Mouse (Mus musculus): Measurements from ENCODE around the gene Sec24c.

DNA sequence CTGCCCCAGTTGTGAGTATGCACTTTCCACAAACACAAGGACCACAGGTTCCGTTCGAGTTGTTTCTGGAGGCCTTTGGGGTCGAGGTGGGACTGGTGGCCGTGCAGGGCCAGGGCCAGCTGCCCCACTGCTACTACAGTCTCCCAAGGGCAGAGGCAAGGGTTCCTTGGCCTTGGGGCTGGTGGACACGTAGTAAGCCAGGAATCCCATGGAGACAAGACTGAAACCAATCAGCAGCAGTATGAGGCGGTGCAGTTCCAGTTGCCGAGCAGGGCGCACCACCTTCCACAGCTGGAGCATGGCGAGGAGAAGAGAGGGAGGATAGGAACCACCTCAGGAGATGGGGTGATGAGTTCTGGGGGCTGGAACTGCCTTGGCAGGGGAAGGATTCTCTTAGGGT is 55.8 kb downstream of the Sec24c start:
- TF ChIP-seq CTCF (IDR thresholded peaks at IDR 0.05; ENCODE audit: borderline replicate concordance, insufficient read depth, low read length), result no peak
- TF ChIP-seq POLR2A (IDR thresholded peaks at IDR 0.05; ENCODE audit: low read depth, low read length), result no peak
